Mouse (Mus musculus) forebrain, embryonic 14.5 days (tissue): ENCODE data around the gene Myh11. TPM values are rescaled to one million over a fixed set of nuclear protein-coding genes. Genes with fewer than 3 reads are reported as not detected.

ENCODE experiments used
- ATAC-seq: fragments of 200-750 bp; cut with Nextera tagmentation; 2 replicates; pipeline ENCODE4 v1.8.0; 2017; ENCODE audit warnings: mild to moderate bottlenecking, moderate library complexity
- DNase-seq: peaks from one replicate; pipeline ENCODE4 v3.0.0-alpha.2; 2015; ENCODE audit warnings: low spot score
- H3K27ac ChIP-seq: fragments of 300-500 bp; sonication (generic); 2 replicates; pipeline ENCODE4 v1.5.1; 2014; ENCODE audit warnings: low read depth, mild to moderate bottlenecking, control low read depth, low read length, moderate library complexity
- H3K27me3 ChIP-seq: fragments of 300-500 bp; sonication (generic); replicated peaks from 2 replicates; pipeline ENCODE4 v1.6.1; 2014; ENCODE audit warnings: low read length, control low read depth, mixed read lengths; ENCODE audit not compliant: control insufficient read depth, insufficient read depth
- H3K36me3 ChIP-seq: fragments of 300-500 bp; sonication (generic); 2 replicates; pipeline ENCODE4 v1.6.1; 2014; ENCODE audit warnings: low read length, control low read depth; ENCODE audit not compliant: control insufficient read depth, insufficient read depth
- H3K4me1 ChIP-seq: fragments of 300-500 bp; sonication (generic); 2 replicates; pipeline ENCODE4 v1.6.1; 2014; ENCODE audit warnings: antibody characterized with exemption, low read length, control low read depth; ENCODE audit not compliant: control insufficient read depth, insufficient read depth
- H3K4me2 ChIP-seq: fragments of 300-500 bp; sonication (generic); 2 replicates; pipeline ENCODE4 v1.6.1; 2014; ENCODE audit warnings: mild to moderate bottlenecking, control low read depth, low read length
- H3K4me3 ChIP-seq: fragments of 300-500 bp; sonication (generic); 2 replicates; pipeline ENCODE4 v1.5.1; 2014; ENCODE audit warnings: low read depth, low read length, control low read depth
- H3K9ac ChIP-seq: fragments of 300-500 bp; sonication (generic); 2 replicates; pipeline ENCODE4 v1.6.1; 2014; ENCODE audit warnings: mild to moderate bottlenecking, low read length, control low read depth, moderate library complexity
- H3K9me3 ChIP-seq: fragments of 300-500 bp; sonication (generic); replicated peaks from 2 replicates; pipeline ENCODE4 v1.6.1; 2016; ENCODE audit warnings: low read length, control low read depth, mixed read lengths; ENCODE audit not compliant: control insufficient read depth
- WGBS: fragments of 180-500 bp; shearing (Covaris S2); extraction: QIAGEN DNeasy Blood & Tissue Kit; methylation state at CpG from one replicate; pipeline ENCODE4 v1.1.7; 2014; 5-methylcytosine and 5-hydroxymethylcytosine counted together
- polyA plus RNA-seq: library from polyadenylated mRNA; unstranded; fragments of >200 nt; fragmentation: Nextera tagmentation; extraction: Ambion mirVana; gene quantifications from 2 replicates; pipeline ENCODE4 v1.2.1, GENCODE M21; 2014

The Myh11 gene
- polyA plus RNA-seq, 1 experiment from 2014 or later: 0.28 TPM

GRCm38 (mm10) chr16:14258856-14259255 lies 32.3 kb downstream of the Myh11 start:
- no peak overlapping the region for H3K4me2 ChIP-seq
- no peaks in the 10 kb centered on the region for H3K27me3 ChIP-seq
- DNase-seq (no peak), ATAC-seq (no peak)
- H3K9ac ChIP-seq: no peak overlapping the region
- H3K27ac ChIP-seq: no peak overlapping the region
- WGBS: 66% methylated on average over 2 of the region's 2 CpGs
- H3K4me3 ChIP-seq: no peak overlapping the region
- no peaks in the 10 kb centered on the region for H3K4me1 ChIP-seq
- H3K9me3 ChIP-seq: no peaks in the 10 kb centered on the region
- no peaks in the 10 kb centered on the region for H3K36me3 ChIP-seq

GRCm38 (mm10) chr16:14253586-14253985 lies 37.6 kb downstream of the Myh11 start:
- DNase-seq (no peak), ATAC-seq (no peak)
- H3K36me3 ChIP-seq: no peaks in the 10 kb centered on the region
- H3K4me2 ChIP-seq: no peak overlapping the region
- WGBS: 87% methylated on average over 3 of the region's 3 CpGs
- no peaks in the 10 kb centered on the region for H3K27me3 ChIP-seq
- no peak overlapping the region for H3K27ac ChIP-seq
- H3K9me3 ChIP-seq: no peaks in the 10 kb centered on the region
- no peak overlapping the region for H3K4me3 ChIP-seq
- no peak overlapping the region for H3K9ac ChIP-seq
- H3K4me1 ChIP-seq: no peaks in the 10 kb centered on the region

- 78% methylated on average over 4 of the region's 4 CpGs for WGBS
- no peak for ATAC-seq
- H3K4me3 ChIP-seq: no peak overlapping the region
Measured at GRCm38 (mm10) chr16:14252877-14253276, 38.3 kb downstream of the Myh11 start.

GRCm38 (mm10) chr16:14249913-14250312 lies 41.3 kb downstream of the Myh11 start:
- no peaks in the 10 kb centered on the region for H3K36me3 ChIP-seq
- no peak overlapping the region for H3K4me3 ChIP-seq
- H3K27ac ChIP-seq: no peak overlapping the region
- no peak overlapping the region for H3K9ac ChIP-seq
- H3K4me1 ChIP-seq: no peaks in the 10 kb centered on the region
- DNase-seq (no peak), ATAC-seq (no peak)
- no peak overlapping the region for H3K4me2 ChIP-seq
- 76% methylated on average over 1 of the region's 1 CpGs for WGBS
- H3K9me3 ChIP-seq: no peaks in the 10 kb centered on the region
- H3K27me3 ChIP-seq: no peaks in the 10 kb centered on the region

More at GRCm38 (mm10) chr16:14252877-14253276, 38.3 kb downstream of the Myh11 start:
- Histone ChIP-seq H3K4me2 (no peak overlapping the region), H3K9me3 (no peaks in the 10 kb centered on the region), H3K36me3 (no peaks in the 10 kb centered on the region), H3K4me1 (no peaks in the 10 kb centered on the region), H3K27ac (no peak overlapping the region), H3K9ac (no peak overlapping the region), H3K27me3 (no peaks in the 10 kb centered on the region)
- DNase-seq: no peak

- Histone ChIP-seq H3K36me3 (no peaks in the 10 kb centered on the region), H3K27ac (no peak overlapping the region), H3K4me2 (no peak overlapping the region), H3K9ac (no peak overlapping the region), H3K4me3 (no peak overlapping the region), H3K9me3 (no peaks in the 10 kb centered on the region), H3K27me3 (no peaks in the 10 kb centered on the region), H3K4me1 (no peaks in the 10 kb centered on the region)
- WGBS: 13% methylated on average over 2 of the region's 2 CpGs
- DNase-seq (peak; percentile 41), ATAC-seq (no peak)
Measured at GRCm38 (mm10) chr16:14242553-14242952, 48.6 kb downstream of the Myh11 start.

- Histone ChIP-seq H3K4me3 (no peak overlapping the region), H3K9ac (no peak overlapping the region), H3K4me1 (no peaks in the 10 kb centered on the region), H3K27ac (no peak overlapping the region), H3K9me3 (no peaks in the 10 kb centered on the region), H3K4me2 (no peak overlapping the region), H3K36me3 (no peaks in the 10 kb centered on the region), H3K27me3 (no peaks in the 10 kb centered on the region)
- ATAC-seq (no peak), DNase-seq (no peak)
- WGBS: 86% methylated on average over 3 of the region's 3 CpGs
Measured at GRCm38 (mm10) chr16:14242059-14242458, 49.1 kb downstream of the Myh11 start.

GRCm38 (mm10) chr16:14237100-14237723 lies 54.0 kb downstream of the Myh11 start:
- no peaks in the 10 kb centered on the region for H3K36me3 ChIP-seq
- no peak overlapping the region for H3K4me3 ChIP-seq
- H3K4me1 ChIP-seq: no peaks in the 10 kb centered on the region
- H3K9me3 ChIP-seq: no peaks in the 10 kb centered on the region
- no peak overlapping the region for H3K27ac ChIP-seq
- peak; percentile 76 for DNase-seq
- 24% methylated on average over 6 of the region's 6 CpGs for WGBS
- no peak overlapping the region for H3K9ac ChIP-seq
- no peak overlapping the region for H3K4me2 ChIP-seq
- no peaks in the 10 kb centered on the region for H3K27me3 ChIP-seq
- peak; percentile 71 for ATAC-seq

- ATAC-seq (no peak), DNase-seq (no peak)
- no peaks in the 10 kb centered on the region for H3K36me3 ChIP-seq
- H3K27me3 ChIP-seq: no peaks in the 10 kb centered on the region
- H3K27ac ChIP-seq: no peak overlapping the region
- no peak overlapping the region for H3K9ac ChIP-seq
- no peaks in the 10 kb centered on the region for H3K4me1 ChIP-seq
- 90% methylated on average over 3 of the region's 3 CpGs for WGBS
- H3K4me3 ChIP-seq: no peak overlapping the region
- no peaks in the 10 kb centered on the region for H3K9me3 ChIP-seq
- H3K4me2 ChIP-seq: no peak overlapping the region
Measured at GRCm38 (mm10) chr16:14215156-14215555, 76.0 kb downstream of the Myh11 start.

- Histone ChIP-seq H3K4me3 (no peak overlapping the region), H3K27me3 (no peaks in the 10 kb centered on the region), H3K27ac (no peak overlapping the region), H3K4me2 (no peak overlapping the region), H3K9ac (no peak overlapping the region), H3K36me3 (no peaks in the 10 kb centered on the region), H3K9me3 (no peaks in the 10 kb centered on the region), H3K4me1 (no peaks in the 10 kb centered on the region)
- 79% methylated on average over 4 of the region's 4 CpGs for WGBS
- ATAC-seq (no peak), DNase-seq (no peak)
Measured at GRCm38 (mm10) chr16:14198798-14199197, 92.4 kb downstream of the Myh11 start.
